Mouse (Mus musculus) heart, postnatal 36 days (tissue): Measurements from ENCODE around the gene Lrrc3b. TPM values are rescaled to one million over a fixed set of nuclear protein-coding genes. Genes with fewer than 3 reads are reported as not detected.

Experiments used
- DNase-seq, 2 experiments: peaks; one replicate each; pipeline ENCODE4 v3.0.0; 2021 to 2022
- intact Hi-C: fragments of 180-260 bp; cut with DNase I; formaldehyde crosslinking; loops from one replicate; pipeline ENCODE4 v1.15.1; 2025
- total RNA-seq, 2 experiments: library from RNA; stranded (reverse); gene quantifications; 2 replicates each; pipeline ENCODE4 v1.2.3; 2021

The Lrrc3b gene
- 10 to 100 TPM; 20.5 to 34.4 TPM for total RNA-seq

- DNase-seq, result peak; percentile 62
- intact Hi-C loops, result loop anchor here (2.0 to 10.0 kb wide), 6 partner anchors 66 to 946 kb away; no protein-coding TSS in a partner anchor
These were observed at the start of gene Lrrc3b for GRCm38 (mm10) chr14:15438485-15439157. Gene Lrrc3b, minus strand, starts transcription at chr14:15438987.

- intact Hi-C loops, result no loop called here
- DNase-seq, result no peak
These were observed 38.9 kb upstream of the Lrrc3b start for GRCm38 (mm10) chr14:15477668-15478067.

DNA sequence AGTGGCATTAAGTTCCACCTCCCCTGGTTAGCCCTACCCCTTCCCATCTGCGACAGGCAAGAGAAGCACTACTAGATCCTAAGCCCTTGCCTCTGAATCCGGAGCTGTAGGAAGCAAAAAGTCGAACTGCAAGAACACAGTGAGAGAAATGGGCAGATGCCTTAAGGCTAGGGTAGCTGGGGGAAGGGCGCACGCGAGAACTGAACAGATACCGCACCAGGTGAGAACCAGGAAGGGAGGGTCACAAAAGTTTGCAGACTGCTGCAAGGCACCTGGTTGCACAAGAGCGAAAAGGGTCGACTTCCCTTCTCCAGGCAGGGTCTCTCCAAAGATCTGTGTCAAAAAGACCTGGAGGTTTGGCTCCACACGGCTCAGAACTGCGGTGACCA lies 697 bp downstream of the Lrrc3b start:
- intact Hi-C loops, result loop anchor here (2.0 to 10.0 kb wide), 6 partner anchors 66 to 947 kb away; no protein-coding TSS in a partner anchor
- peak in 1 of 2 experiments; percentile 26 for DNase-seq

GRCm38 (mm10) chr14:15437501-15437941 lies 1.3 kb downstream of the Lrrc3b start:
- peak; percentile 42 to 51 for DNase-seq
- intact Hi-C loops, result loop anchor here (5.0 to 10.0 kb wide), 5 partner anchors 65 to 947 kb away; no protein-coding TSS in a partner anchor

DNA sequence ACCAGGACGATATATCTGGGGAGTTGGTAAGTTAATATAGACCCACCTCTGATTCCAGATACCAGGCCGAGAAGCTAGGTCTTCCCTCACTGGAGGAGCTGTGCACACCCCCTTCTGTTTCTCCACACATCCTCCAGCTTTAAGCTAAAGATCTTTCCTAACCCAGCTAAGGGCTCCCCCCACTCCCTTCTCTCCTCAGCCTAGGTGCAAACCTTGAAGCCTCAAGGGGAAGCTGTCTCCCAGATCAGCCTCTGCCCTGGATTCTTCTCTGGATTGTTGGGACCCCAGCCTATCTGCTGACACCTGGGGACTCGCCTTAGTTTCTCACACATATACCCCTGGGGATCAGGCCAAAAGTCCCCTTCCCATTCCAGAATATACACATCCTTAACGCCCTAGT lies 1.7 kb downstream of the Lrrc3b start:
- no peak for DNase-seq

DNA sequence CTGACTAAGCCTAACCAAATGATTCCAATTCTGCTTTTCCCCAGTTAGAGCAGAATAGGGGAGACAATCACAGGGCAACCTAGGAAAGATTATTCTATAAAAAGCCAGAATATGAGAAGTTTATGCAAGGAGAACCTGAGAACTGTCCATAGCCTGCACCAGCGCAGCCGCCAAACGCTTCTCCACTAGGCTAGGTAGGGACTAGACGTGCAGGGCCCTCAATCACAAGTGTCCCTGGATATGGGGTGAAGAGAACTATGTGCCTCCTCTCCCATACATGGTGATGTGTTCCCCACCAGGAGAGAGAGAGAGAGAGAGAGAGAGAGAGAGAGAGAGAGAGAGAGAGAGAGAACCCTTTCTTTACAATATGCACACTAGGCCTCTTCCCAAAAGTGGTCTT lies 2.2 kb downstream of the Lrrc3b start:
- DNase-seq, result no peak
- intact Hi-C loops, result loop anchor here (5.0 to 10.0 kb wide), 5 partner anchors 64 to 948 kb away; no protein-coding TSS in a partner anchor

More for the DNA sequence above, 1.7 kb downstream of the Lrrc3b start:
- intact Hi-C loops, result loop anchor here (5.0 to 10.0 kb wide), 5 partner anchors 65 to 948 kb away; no protein-coding TSS in a partner anchor

- DNase-seq, result no peak
- intact Hi-C loops, result loop anchor here (10.0 kb wide), 1 partner anchor 952 kb away; no protein-coding TSS in a partner anchor
These were observed 6.4 kb downstream of the Lrrc3b start for GRCm38 (mm10) chr14:15432396-15432795.

GRCm38 (mm10) chr14:15421624-15422023 lies 17.2 kb downstream of the Lrrc3b start:
- no peak for DNase-seq
- intact Hi-C loops, result no loop called here

DNA sequence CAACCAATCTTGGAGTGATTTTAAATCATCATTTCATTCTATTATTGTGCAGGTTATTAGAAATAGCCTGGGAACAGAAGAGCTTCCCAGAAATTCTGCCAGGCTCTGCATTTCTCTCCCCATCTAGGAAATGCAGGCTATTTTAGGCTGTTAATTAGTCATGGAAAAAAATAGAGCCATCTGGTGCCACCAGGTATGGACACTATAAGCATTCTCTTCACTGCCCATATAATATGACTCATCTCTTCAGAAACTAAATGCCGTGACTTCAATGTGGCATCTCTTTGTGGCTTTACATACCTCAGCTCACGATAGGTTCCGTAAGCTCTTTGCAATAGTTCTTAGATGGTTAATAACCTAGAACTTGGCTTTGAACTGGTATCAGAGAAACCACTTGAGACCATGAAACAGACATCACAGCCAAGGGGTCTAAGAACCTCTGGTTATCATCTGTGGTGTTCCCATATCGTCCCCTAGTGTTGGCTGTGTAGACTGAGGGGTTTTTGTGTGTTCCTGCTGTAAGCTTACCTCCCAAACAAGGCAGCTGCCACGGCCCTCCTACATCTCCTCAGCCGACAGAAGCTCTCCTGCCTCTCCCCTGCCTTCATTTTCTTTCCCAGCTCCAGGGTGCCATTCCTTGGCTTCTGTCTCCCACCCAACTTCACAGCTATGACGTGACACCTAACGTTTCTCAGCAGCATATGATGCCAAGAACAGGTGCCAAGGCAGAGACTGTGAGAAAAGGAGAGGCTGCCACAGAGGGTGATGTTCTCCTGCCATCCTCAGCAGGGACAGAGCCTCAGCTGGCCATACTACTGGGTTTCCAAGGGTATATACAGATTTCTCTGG lies 27.9 kb downstream of the Lrrc3b start:
- DNase-seq, result no peak
- intact Hi-C loops, result no loop called here

DNA sequence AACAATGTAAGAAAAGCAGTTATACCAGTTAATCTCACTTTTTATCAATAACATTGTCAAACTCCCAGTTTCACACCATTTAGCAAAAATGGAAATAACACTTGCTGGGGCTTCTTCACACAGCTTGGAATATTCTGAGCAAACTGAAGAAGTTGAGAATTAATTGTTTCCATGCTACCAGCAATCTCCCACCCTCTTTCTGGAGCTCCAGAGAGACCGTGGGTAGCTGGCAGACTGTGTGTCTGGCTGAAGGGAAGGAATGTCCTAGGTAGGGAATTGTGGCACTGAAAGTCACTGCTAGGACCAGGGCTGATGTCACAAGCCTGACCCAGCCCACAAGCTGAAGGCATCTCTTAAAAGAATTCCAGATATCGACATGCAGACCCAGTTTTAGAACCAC lies 53.3 kb downstream of the Lrrc3b start:
- DNase-seq, result no peak
- intact Hi-C loops, result no loop called here

GRCm38 (mm10) chr14:15384972-15385371 lies 53.8 kb downstream of the Lrrc3b start:
- no peak for DNase-seq
- intact Hi-C loops, result no loop called here

GRCm38 (mm10) chr14:15384532-15384931 lies 54.3 kb downstream of the Lrrc3b start:
- intact Hi-C loops, result no loop called here

GRCm38 (mm10) chr14:15383133-15383532 lies 55.7 kb downstream of the Lrrc3b start:
- DNase-seq, result no peak
- intact Hi-C loops, result no loop called here

More at GRCm38 (mm10) chr14:15384532-15384931, 54.3 kb downstream of the Lrrc3b start:
- no peak for DNase-seq

DNA sequence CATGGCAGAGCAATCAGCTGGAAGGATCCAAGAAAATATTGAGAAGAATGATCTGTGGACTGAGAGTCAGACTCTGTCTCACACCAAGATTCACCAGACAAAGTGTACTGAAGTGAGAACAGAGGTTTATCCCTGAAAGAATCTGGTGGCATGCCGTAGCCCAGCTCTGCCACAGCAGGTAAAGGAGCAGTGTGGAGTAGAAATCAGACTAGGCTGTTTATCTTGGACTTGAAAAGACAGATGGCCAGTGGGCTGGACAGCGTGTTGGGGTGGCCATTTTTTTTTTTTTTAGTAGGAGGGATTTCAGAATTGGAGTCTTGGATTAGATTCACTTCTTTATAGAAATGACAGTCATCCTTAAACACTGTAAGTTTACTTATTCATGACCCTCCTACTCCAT lies 61.4 kb downstream of the Lrrc3b start:
- no peak for DNase-seq
- intact Hi-C loops, result no loop called here

DNA sequence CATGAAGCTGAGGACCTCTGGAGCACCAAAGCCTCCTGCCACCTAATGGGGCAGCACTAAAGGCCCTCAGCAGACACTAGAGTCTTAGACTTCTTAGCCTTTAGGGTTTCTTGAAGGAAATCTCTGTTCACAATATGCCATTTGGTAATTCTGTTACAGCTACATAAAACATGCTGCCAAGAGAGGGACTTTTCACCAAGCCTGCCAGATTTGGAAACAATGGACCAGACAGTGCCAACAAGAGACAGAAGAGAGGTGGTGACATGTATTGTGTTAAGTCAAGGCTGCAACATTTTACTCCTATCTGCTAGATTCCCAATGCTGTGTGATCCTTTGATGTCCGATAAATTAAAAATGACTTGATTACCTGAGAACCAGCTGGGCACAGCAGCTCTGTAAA lies 62.0 kb downstream of the Lrrc3b start:
- no peak for DNase-seq
- intact Hi-C loops, result no loop called here

DNA sequence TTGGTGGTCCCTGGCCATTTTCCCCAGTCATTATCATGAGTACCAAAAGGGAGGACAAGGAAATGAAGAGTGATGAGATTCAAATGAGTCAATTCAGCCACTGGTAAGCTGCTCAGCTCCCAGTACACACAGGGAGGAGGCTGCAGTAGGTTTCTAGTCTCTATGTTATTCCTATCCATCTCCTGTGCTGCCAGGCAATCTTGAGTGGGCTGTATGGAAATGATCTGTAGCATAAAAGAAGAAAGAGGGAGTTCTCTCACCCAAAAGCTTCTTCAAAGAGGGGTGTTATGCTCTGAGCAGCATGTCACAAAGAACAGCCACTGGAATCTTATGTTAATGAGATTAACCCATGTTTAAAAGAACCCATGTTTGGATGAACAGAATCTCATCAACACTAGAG lies 64.5 kb downstream of the Lrrc3b start:
- intact Hi-C loops, result loop anchor here (5.0 kb wide), 1 partner anchor 63 kb away; the partner anchor contains the start of gene Lrrc3b
- DNase-seq, result no peak

DNA sequence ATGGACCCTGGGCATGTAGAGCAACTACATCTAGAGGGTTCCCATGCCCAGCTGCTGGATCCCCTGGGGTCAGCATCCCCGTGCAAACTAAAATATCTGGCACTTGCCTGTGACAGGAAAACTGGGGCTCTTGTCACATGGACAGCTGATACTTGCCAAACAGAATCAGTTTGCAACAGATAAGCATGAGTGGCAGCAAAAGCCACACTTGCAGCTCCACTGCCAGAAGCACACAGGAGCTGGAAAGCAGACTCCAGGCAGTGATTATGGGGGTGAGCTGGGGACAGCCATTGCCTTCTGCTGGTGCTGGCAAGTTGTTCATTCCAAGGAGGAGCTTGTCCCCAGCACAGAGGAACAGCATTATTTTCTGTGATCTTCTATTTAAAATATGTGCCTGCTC lies 65.8 kb downstream of the Lrrc3b start:
- intact Hi-C loops, result loop anchor here (5.0 kb wide), 1 partner anchor 64 kb away; the partner anchor contains the start of gene Lrrc3b
- peak; percentile 21 to 34 for DNase-seq

GRCm38 (mm10) chr14:15365045-15365444 lies 73.7 kb downstream of the Lrrc3b start:
- DNase-seq, result no peak
- intact Hi-C loops, result no loop called here

DNA sequence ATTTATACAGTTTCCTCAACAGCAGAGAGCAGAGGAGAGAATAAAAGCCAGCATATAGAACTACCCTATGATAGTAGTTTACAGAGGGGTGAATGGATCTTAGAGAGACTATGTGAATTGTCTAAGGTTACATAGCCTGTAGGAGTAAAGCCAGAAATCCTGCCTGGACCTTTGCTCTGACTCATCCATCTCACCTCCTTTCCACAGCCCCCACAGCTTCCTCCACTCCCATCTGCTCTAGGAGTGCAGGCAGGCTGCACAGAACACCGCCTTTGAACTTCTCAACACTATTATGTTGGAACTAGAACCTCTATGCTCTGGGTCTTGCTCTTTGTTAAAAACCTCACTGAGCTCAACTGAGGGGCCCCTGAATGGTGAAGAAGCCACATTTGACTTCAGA lies 78.9 kb downstream of the Lrrc3b start:
- intact Hi-C loops, result loop anchor here (5.0 to 10.0 kb wide), 4 partner anchors 165 to 1015 kb away; no protein-coding TSS in a partner anchor
- no peak for DNase-seq

DNA sequence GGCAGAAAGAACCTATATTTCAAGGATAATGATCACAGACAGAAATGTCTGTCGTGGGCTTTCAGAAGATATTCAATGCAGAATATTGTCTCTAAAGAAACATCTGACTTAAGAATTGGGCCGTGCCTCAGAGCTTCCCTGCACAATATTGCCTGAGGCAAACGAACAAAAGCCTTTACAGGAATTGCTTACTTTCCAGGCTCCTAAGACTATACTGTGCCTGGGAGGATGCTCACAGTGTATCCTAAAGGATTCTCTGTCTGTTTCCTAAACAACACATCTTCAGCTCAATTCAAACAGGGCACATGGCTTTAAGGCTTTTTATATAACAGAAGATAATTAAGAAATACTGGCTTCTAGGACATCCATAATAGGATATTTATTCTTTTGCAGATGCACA lies 79.7 kb downstream of the Lrrc3b start:
- intact Hi-C loops, result loop anchor here (5.0 to 10.0 kb wide), 3 partner anchors 166 to 1016 kb away; no protein-coding TSS in a partner anchor
- no peak for DNase-seq

GRCm38 (mm10) chr14:15355512-15355911 lies 83.3 kb downstream of the Lrrc3b start:
- intact Hi-C loops, result loop anchor here (1.0 to 10.0 kb wide), 4 partner anchors 169 to 1019 kb away; no protein-coding TSS in a partner anchor
- peak; percentile 79 to 88 for DNase-seq
